Mouse (Mus musculus): ENCODE measurements around the gene Lingo4. TPM values are rescaled to one million over a fixed set of nuclear protein-coding genes. Genes with fewer than 3 reads are reported as not detected.

Gene Lingo4
- polyA plus RNA-seq, 1 experiment from 2014 or later, result not detected

DNA sequence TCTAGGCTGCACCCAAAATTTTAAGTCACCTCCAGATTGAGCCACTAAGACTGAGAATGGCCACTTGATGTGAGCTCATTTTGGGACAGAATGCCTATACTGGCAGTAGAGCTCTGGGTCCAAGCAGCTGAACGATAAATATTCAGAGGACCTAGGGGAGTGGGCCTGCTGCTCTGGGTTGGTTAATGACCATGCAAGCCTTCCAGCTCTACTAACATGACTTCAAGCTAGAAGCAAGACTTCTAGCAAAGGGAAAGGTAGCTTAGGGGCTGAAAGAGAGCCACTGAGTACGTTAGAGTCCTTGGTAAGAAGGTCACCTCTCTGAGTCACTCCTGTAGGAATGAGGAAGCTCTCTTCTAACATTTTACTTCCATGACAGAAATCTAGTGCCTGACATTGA lies 6.2 kb upstream of the Lingo4 start:
- Histone ChIP-seq H3K27ac (no peak overlapping the region), H3K4me1 (no peaks in the 10 kb centered on the region), H3K27me3 (ENCODE audit: low read depth, poor library complexity, severe bottlenecking) (peaks cover 9% of the 10 kb centered on the region), H3K9me3 (replicated peaks) (no peaks in the 10 kb centered on the region), H3K36me3 (no peaks in the 10 kb centered on the region), H3K4me3 (no peak overlapping the region)
- DNase-seq (ENCODE audit: low spot score), result no peak
- 80% methylated on average over 2 of the region's 2 CpGs for WGBS

DNA sequence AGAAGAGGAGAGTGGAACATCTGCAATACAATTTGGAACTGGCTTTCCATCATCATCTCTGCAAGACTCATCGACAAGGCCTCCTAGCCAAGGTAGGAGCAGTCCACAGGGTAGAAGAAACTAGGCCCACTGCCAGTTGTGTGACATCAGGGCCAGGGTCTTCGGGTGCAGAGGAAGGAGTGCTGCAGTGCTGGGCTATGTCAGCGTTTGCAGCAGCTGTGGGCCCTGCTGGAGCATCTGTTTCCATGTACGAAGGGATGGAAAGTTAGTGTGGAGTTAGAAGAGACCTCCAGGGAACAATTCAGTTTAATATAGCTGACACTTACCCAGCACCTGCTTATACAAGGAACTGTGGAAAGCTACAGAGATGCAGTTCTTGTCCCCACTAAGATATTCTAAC lies 5.3 kb upstream of the Lingo4 start:
- Histone ChIP-seq H3K4me1 (no peaks in the 10 kb centered on the region), H3K27me3 (ENCODE audit: low read depth, poor library complexity, severe bottlenecking) (peaks cover 18% of the 10 kb centered on the region), H3K4me3 (no peak overlapping the region), H3K9me3 (replicated peaks) (no peaks in the 10 kb centered on the region), H3K36me3 (no peaks in the 10 kb centered on the region), H3K27ac (no peak overlapping the region)
- 78% methylated on average over 4 of the region's 4 CpGs for WGBS
- DNase-seq (ENCODE audit: low spot score), result no peak

DNA sequence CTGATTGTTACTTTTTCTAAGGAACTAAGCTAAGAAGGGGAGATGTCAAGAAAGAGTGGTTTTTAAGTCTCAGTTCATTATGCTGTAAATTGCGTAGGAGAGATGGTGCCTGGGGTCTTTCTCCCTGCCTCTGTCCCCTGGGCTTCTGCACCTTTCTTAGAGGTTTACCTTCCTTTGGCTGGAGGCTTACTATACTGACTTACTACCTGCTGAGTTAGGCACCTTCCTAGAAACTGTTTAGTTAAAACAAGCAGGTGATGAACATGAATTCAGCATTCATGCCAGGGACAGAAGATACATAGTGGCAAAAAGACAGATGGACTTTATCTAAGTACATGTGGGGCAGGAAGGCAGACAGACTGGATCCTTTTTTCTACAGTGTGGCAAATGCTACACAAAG lies 2.0 kb upstream of the Lingo4 start:
- no peak for DNase-seq (ENCODE audit: low spot score)
- WGBS, result 74% methylated on average over 1 of the region's 1 CpGs
- peaks cover 8% of the 10 kb centered on the region for H3K4me1 ChIP-seq
- no peaks in the 10 kb centered on the region for H3K9me3 ChIP-seq (replicated peaks)
- no peaks in the 10 kb centered on the region for H3K36me3 ChIP-seq
- no peak overlapping the region for H3K27ac ChIP-seq
- peaks cover 51% of the 10 kb centered on the region for H3K27me3 ChIP-seq (ENCODE audit: low read depth, poor library complexity, severe bottlenecking)
- no peak overlapping the region for H3K4me3 ChIP-seq

DNA sequence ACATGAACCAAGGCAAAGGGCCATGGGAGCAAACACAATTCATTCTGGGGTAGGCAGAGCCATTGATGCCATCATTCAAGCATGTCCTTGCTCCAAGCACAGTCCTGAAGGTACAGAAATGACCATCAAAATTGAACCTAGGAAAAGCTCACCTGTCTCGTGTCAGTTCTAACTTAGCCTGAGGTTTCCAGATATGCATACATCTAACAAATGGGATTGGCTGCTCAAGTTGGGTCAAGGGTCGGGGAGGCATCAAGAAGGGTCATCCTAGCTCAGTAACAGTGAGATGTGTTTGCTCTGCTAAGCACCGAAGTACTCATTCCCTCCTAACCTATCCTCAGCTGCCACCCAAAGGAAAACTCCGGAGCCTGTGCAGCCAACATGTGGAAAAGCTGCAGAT lies 1.5 kb upstream of the Lingo4 start:
- WGBS, result 84% methylated on average over 4 of the region's 4 CpGs
- H3K27ac ChIP-seq, result no peak overlapping the region
- no peak overlapping the region for H3K4me3 ChIP-seq
- H3K36me3 ChIP-seq, result no peaks in the 10 kb centered on the region
- DNase-seq (ENCODE audit: low spot score), result no peak
- H3K4me1 ChIP-seq, result peaks cover 8% of the 10 kb centered on the region
- H3K27me3 ChIP-seq (ENCODE audit: low read depth, poor library complexity, severe bottlenecking), result peaks cover 56% of the 10 kb centered on the region
- no peaks in the 10 kb centered on the region for H3K9me3 ChIP-seq (replicated peaks)

DNA sequence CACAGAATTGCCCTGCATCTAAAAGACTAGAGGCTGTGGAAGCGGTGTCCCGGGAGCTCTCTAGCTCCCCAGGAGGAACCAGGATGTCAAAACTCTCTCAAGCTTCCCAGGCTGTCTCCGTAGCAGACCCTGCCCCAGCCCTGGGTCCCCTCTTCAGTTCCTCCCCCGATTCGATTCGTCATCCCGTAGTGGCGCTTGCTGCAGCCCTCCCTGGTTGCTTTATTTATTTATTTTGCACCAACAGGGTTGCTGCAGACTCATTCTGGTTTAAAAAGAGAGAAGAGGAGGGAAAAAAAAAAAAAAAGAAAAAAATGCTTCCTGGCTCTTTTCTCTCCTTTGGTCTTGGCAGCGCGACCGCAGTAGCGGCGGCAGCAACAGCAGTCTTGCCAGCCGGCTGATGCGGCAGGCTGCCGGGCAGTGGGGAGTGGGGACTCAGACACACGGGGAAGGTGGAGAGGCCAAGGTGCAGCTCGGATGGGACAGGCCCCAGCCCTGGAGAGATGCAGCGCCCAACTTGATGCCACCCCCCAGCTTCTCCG lies 695 bp downstream of the Lingo4 start:
- Histone ChIP-seq H3K27me3 (ENCODE audit: low read depth, poor library complexity, severe bottlenecking) (peaks cover 78% of the 10 kb centered on the region), H3K36me3 (no peaks in the 10 kb centered on the region), H3K9me3 (replicated peaks) (no peaks in the 10 kb centered on the region), H3K27ac (no peak overlapping the region), H3K4me1 (peaks cover 16% of the 10 kb centered on the region), H3K4me3 (peak overlapping the region; percentile 37)
- peak; percentile 45 for DNase-seq (ENCODE audit: low spot score)
- WGBS, result 4% methylated on average over 20 of the region's 20 CpGs

DNA sequence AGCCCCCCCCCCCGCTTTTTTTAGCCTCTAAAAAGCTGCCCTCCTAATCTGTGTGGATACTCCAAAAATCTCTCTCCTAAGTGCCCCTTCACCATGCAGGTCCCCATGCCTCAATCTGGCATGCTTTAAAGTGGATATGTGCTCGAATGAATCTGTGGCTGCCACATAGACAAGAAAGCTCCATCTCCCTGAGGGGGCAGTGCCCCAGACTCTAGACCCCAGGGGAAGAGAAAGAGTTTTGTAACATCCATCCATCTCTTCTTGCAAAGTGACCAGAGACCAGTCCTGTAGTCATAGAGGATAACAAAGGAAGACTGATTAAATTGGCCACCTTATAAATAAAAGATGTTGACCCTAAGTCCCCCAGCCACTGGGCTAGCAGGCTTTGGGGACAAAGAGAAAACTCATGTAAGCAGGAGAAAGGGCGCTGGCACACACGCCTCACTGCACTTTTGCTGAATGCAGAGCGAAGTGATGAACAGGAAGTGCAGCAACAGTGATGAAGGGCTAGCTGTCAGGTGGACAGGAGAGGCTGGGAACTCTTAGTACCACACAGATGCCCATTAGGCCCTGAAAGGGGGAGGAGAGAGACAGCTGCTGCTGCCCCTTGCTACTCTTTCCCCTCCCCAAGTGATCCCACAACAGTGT lies 1.5 kb downstream of the Lingo4 start:
- H3K27me3 ChIP-seq (ENCODE audit: low read depth, poor library complexity, severe bottlenecking), result peaks cover 86% of the 10 kb centered on the region
- H3K36me3 ChIP-seq, result no peaks in the 10 kb centered on the region
- no peak for DNase-seq (ENCODE audit: low spot score)
- WGBS, result 51% methylated on average over 5 of the region's 5 CpGs
- H3K27ac ChIP-seq, result no peak overlapping the region
- no peak overlapping the region for H3K4me3 ChIP-seq
- peaks cover 23% of the 10 kb centered on the region for H3K4me1 ChIP-seq
- no peaks in the 10 kb centered on the region for H3K9me3 ChIP-seq (replicated peaks)

DNA sequence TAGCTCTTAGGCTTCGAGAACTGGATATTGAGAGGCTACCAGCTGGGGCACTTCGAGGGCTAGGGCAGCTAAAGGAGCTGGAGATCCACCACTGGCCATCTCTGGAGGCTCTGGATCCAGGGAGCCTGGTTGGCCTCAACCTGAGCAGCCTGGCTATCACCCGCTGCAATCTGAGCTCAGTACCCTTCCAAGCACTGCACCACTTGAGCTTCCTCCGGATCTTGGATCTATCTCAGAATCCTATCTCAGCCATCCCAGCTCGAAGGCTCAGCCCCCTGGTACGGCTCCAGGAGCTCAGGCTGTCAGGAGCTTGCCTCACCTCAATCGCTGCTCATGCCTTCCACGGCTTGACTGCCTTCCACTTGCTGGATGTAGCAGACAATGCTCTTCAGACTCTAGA lies 4.1 kb downstream of the Lingo4 start:
- Histone ChIP-seq H3K27ac (no peak overlapping the region), H3K27me3 (ENCODE audit: low read depth, poor library complexity, severe bottlenecking) (peaks cover 81% of the 10 kb centered on the region), H3K36me3 (no peaks in the 10 kb centered on the region), H3K4me1 (peaks cover 24% of the 10 kb centered on the region), H3K4me3 (no peak overlapping the region), H3K9me3 (replicated peaks) (no peaks in the 10 kb centered on the region)
- no peak for DNase-seq (ENCODE audit: low spot score)
- 68% methylated on average over 8 of the region's 8 CpGs for WGBS

DNA sequence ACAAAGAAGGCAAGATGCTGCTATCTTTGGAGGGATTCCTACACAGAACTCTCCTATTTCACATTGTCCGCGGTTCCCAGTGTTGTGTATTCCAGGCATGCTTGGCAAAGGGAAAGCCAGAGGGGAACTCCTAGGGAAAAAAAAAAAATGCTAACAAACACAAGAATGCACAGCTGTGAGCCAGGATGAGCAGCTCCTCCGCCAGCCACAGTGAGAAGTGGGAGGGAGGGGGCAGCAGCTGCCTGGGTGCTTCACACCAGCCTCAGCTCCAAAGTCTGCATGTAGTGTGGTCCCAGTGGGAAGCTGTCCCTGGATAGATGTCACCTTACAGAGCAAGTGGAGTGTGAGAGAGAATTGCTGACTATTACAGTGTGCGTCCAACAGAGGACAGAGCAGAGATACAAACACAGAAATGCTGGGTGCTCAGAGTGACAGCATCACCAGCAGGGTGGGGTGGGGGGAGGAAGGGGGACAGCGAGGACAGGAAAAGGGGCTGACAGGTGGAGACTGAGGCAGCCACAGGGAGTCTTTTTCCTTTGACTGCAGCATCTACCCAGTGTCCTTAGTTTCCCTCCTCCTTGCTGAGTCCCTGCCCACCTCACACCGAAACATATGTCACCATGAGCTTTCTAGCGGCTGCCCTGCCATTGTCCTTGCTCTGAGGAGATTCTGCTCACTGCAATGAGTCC lies 6.2 kb downstream of the Lingo4 start:
- peaks cover 16% of the 10 kb centered on the region; the same call in 1 of the 2 replicates for H3K4me1 ChIP-seq
- no peak for DNase-seq (ENCODE audit: low spot score)
- no peak overlapping the region for H3K27ac ChIP-seq
- no peak overlapping the region for H3K4me3 ChIP-seq
- no peaks in the 10 kb centered on the region for H3K36me3 ChIP-seq
- 28% methylated on average over 7 of the region's 7 CpGs for WGBS
- peaks cover 60% of the 10 kb centered on the region for H3K27me3 ChIP-seq (ENCODE audit: low read depth, poor library complexity, severe bottlenecking)
- H3K9me3 ChIP-seq (replicated peaks), result no peaks in the 10 kb centered on the region

DNA sequence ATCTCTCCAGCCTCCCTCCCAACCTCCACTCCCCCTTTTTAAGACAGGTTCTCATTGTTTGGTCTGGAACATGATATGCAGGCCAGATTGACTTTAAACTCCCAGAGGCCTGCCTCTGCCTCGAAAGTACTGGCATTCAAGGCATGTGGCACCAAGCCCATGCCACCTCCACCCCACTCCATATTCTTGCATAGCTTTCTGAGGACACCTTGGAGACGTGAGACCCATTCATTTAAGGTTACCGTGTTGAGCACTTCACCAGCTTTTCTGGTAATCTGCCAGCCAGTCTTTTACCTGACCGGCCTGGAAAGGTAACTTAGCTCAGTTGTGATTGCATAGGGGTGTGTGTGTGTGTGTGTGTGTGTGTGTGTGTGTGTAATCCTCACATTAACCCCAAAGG lies 7.2 kb downstream of the Lingo4 start:
- H3K27me3 ChIP-seq (ENCODE audit: low read depth, poor library complexity, severe bottlenecking), result peaks cover 50% of the 10 kb centered on the region
- no peak overlapping the region for H3K4me3 ChIP-seq
- H3K36me3 ChIP-seq, result no peaks in the 10 kb centered on the region
- H3K9me3 ChIP-seq (replicated peaks), result no peaks in the 10 kb centered on the region
- DNase-seq (ENCODE audit: low spot score), result no peak
- peaks cover 16% of the 10 kb centered on the region; the same call in 1 of the 2 replicates for H3K4me1 ChIP-seq
- 79% methylated on average over 4 of the region's 4 CpGs for WGBS
- no peak overlapping the region for H3K27ac ChIP-seq

DNA sequence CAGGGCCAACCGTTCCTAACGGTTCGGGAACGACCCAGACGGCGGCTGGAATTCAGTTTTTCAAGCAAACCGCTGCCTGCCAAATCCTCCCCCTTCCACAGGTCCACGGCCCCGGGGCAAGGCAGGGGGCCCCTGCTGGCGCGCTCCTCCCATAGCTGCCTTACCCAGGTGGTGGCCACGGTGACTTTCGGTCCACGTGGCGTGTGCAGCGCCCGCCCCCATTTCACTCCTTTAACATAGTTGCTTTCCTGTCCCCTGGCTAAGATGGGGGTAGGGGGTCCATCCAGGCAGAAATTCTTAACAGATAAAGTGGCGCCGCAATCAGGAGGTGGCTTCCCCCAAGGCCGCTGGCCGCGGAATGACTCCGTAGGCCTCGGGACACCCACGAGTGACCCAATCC lies 14.2 kb downstream of the Lingo4 start:
- Histone ChIP-seq H3K27ac (no peak overlapping the region), H3K36me3 (no peaks in the 10 kb centered on the region), H3K9me3 (replicated peaks) (no peaks in the 10 kb centered on the region), H3K4me3 (peak overlapping the region; percentile 53), H3K4me1 (peaks cover 10% of the 10 kb centered on the region), H3K27me3 (ENCODE audit: low read depth, poor library complexity, severe bottlenecking) (no peaks in the 10 kb centered on the region)
- no peak for DNase-seq (ENCODE audit: low spot score)
- WGBS, result 12% methylated on average over 25 of the region's 25 CpGs

DNA sequence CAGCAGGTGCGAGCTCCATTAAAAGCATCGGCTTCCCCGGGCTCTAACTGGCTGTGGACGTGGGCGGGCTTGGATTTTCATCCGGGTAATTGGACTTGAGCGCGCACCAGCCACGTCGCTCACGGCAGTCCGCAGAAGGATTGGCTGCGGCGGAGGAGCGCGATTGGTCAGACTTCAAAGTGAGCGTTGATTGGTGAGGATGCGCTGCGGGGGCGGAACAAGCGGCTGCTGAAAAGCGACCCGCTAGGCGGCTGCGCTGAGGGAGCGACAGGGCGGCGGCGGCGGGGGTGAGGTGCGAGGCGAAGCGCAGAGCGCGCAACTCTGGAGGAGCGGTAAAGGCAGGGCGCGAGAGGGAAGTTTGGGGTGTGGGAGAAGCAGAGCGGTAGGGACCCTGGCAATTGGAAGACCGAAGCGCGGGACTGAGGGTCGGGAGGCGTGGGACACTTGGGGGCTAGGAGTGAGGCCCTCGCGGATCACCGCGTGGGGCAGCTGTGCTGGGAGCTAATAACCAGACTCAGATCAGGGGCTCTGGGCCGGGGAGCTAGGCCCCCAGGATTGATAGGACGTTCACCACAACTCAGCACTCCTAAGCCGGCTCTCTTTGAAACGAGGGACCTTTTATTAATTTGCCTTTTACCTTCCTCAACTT lies 14.8 kb downstream of the Lingo4 start, which contains the start of gene Tdrkh:
Tdrkh (plus strand) TSS at position 243 of the 649 bp plus-strand sequence.
- no peaks in the 10 kb centered on the region for H3K9me3 ChIP-seq (replicated peaks)
- no peaks in the 10 kb centered on the region for H3K36me3 ChIP-seq
- peaks cover 10% of the 10 kb centered on the region for H3K4me1 ChIP-seq
- peak; percentile 94 for DNase-seq (ENCODE audit: low spot score)
- H3K27ac ChIP-seq, result peak within 1 kb of the TSS; percentile 60; the same call in 1 of the 2 replicates
- H3K27me3 ChIP-seq (ENCODE audit: low read depth, poor library complexity, severe bottlenecking), result no peaks in the 10 kb centered on the region
- peak within 1 kb of the TSS; percentile 53 for H3K4me3 ChIP-seq
- 10% methylated on average over 52 of the region's 52 CpGs for WGBS

DNA sequence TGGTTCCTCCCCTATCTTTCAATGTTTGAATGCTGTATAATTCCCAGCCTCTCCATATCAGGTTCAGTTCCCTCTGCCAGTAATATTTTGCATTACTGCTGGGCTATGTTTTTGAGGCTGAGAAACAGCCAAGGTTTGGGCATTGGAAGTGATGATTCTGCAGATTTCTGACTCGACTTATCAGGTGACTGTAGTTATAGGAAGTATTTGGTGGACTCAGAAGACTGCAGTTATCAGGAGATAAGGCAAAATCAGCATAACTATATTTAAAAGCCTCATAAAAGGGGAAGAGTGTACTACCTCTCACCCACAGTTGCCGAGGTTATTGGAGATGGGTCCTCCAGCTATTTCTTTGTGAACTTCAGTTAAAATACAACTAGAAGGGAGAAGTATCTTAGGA lies 32.7 kb downstream of the Lingo4 start:
- Histone ChIP-seq H3K27ac (no peak overlapping the region), H3K4me1 (no peaks in the 10 kb centered on the region), H3K9me3 (replicated peaks) (no peaks in the 10 kb centered on the region), H3K36me3 (no peaks in the 10 kb centered on the region), H3K27me3 (ENCODE audit: low read depth, poor library complexity, severe bottlenecking) (no peaks in the 10 kb centered on the region), H3K4me3 (no peak overlapping the region)
- DNase-seq (ENCODE audit: low spot score), result no peak
- WGBS, result 90% methylated on average over 2 of the region's 2 CpGs

DNA sequence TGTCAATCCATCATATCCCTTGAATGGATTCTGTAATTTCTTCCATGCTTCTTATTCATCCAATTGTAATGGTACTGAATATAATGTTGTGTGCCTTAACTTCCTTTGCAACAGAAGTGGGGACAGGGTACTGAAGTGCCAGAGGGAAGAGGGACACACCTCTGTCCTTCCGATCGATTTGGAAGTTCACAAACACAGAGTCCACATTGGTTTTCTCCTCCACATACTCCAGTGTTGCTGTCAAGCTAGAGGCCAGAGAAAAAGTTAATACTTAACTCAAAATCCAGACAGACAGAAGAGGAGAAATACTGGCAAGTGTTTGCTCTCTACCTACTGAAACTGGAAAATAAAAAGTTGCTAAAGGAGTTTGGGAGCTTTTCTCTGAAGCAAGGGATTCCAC lies 36.0 kb downstream of the Lingo4 start:
- DNase-seq (ENCODE audit: low spot score), result no peak
- WGBS, result 89% methylated on average over 2 of the region's 2 CpGs

More for the DNA sequence above, 36.0 kb downstream of the Lingo4 start:
- Histone ChIP-seq H3K4me1 (no peaks in the 10 kb centered on the region), H3K27ac (no peak overlapping the region), H3K27me3 (ENCODE audit: low read depth, poor library complexity, severe bottlenecking) (no peaks in the 10 kb centered on the region), H3K36me3 (no peaks in the 10 kb centered on the region), H3K9me3 (replicated peaks) (no peaks in the 10 kb centered on the region), H3K4me3 (no peak overlapping the region)

Measured in limb, embryonic 10.5 days (tissue).